In genomic region chr5:135375167-135375566, GRCm38 (mm10) we compare ENCODE assay signal across 13 mouse cellular contexts. TPM values are rescaled to one million over a fixed set of nuclear protein-coding genes. Genes with fewer than 3 reads are reported as not detected.
DNase-seq lines count a peak whose midpoint lies in the region; ATAC-seq and TF ChIP-seq lines count a peak whose summit lies in the region.
"Had no signal": no experiment of that assay in that cellular context is flagged by ENCODE, and none has a peak within 500 bp of the region (broad histone marks: within the 10 kb centered on the region; RNA-seq: fewer than 3 reads in every experiment).

No protein-coding gene starts in this region.

- TF ChIP-seq CTCF in cerebellum, adult 2 months (IDR thresholded peaks at IDR 0.05; ENCODE audit: borderline replicate concordance, insufficient read depth, low read depth, low read length): no peak
- no peak for TF ChIP-seq CTCF in kidney, adult 2 months (conservative IDR thresholded peaks at IDR 0.05; ENCODE audit: insufficient read depth, insufficient read length, low read depth, low read length)
- no peak for TF ChIP-seq CTCF in liver, postnatal 0 days (IDR thresholded peaks at IDR 0.05; ENCODE audit: low read depth)

- no peak overlapping the region for H3K9ac ChIP-seq in liver, postnatal 0 days (replicated peaks)
- H3K9ac ChIP-seq: midbrain, embryonic 15.5 days had no signal

- ATAC-seq in liver, postnatal 0 days: no peak
- ATAC-seq: midbrain, embryonic 15.5 days had no signal

- no peak for TF ChIP-seq POLR2A in cerebellum, adult 2 months (IDR thresholded peaks at IDR 0.05; ENCODE audit: borderline replicate concordance, insufficient read depth, low read length)
- no peak for TF ChIP-seq POLR2A in kidney, adult 2 months (IDR thresholded peaks at IDR 0.05; ENCODE audit: low read depth, low read length)

- H3K27ac ChIP-seq in cerebellum, adult 2 months (ENCODE audit: insufficient read depth, low read length): no peak overlapping the region
- H3K27ac ChIP-seq in kidney, adult 2 months (ENCODE audit: insufficient read depth, low read depth, low read length): no peak overlapping the region
- no peak overlapping the region for H3K27ac ChIP-seq in liver, postnatal 0 days (ENCODE audit: low read depth)
- H3K27ac ChIP-seq: midbrain, embryonic 15.5 days had no signal

- no peaks in the 10 kb centered on the region for H3K9me3 ChIP-seq in liver, postnatal 0 days (ENCODE audit: low read length)
- H3K9me3 ChIP-seq: midbrain, embryonic 15.5 days had no signal

- no peaks in the 10 kb centered on the region; the same call in 1 of the 2 replicates for H3K36me3 ChIP-seq in kidney, adult 2 months (ENCODE audit: control insufficient read depth, insufficient read depth, low read length)
- peaks cover 59% of the 10 kb centered on the region for H3K36me3 ChIP-seq in liver, postnatal 0 days (replicated peaks; ENCODE audit: insufficient read depth, low read length)

- peak; percentile 29 to 40 for DNase-seq in cerebellum, adult 2 months
- DNase-seq in cerebellum, adult 11 months: no peak
- DNase-seq in kidney, adult 2 months: peak; percentile 57
- no peak for DNase-seq in kidney, adult 11 months
- DNase-seq in adrenal gland, postnatal 14 days: peak; percentile 58
- DNase-seq in kidney, postnatal 25 days: peak; percentile 64 to 68
- DNase-seq in embryo, embryonic 10 days (ENCODE audit: low spot score): no peak
- no peak for DNase-seq in liver, postnatal 0 days
- DNase-seq: embryo, embryonic 11 days had no signal

- H3K4me2 ChIP-seq in liver, postnatal 0 days (ENCODE audit: low read depth, low read length): no peak overlapping the region
- H3K4me2 ChIP-seq: midbrain, embryonic 15.5 days had no signal

- H3K4me3 ChIP-seq in cerebellum, adult 2 months (replicated peaks; ENCODE audit: insufficient read depth, low read depth, low read length): no peak overlapping the region
- no peak overlapping the region for H3K4me3 ChIP-seq in kidney, adult 2 months (ENCODE audit: insufficient read depth, low read depth, low read length)
- no peak overlapping the region for H3K4me3 ChIP-seq in liver, postnatal 0 days (ENCODE audit: low read depth, low read length)
- H3K4me3 ChIP-seq: midbrain, embryonic 15.5 days had no signal

- no peak for TF ChIP-seq EP300 in liver, postnatal 0 days (IDR thresholded peaks at IDR 0.05; ENCODE audit: low read depth)

- WGBS in cerebellum, adult 2 months: 28% methylated on average over 8 of the region's 8 CpGs
- 35% methylated on average over 8 of the region's 8 CpGs for WGBS in kidney, adult 2 months
- WGBS in liver, postnatal 0 days (ENCODE audit: insufficient replicate concordance): 82% methylated on average over 8 of the region's 8 CpGs

- no peaks in the 10 kb centered on the region for H3K4me1 ChIP-seq in cerebellum, adult 2 months (ENCODE audit: control insufficient read depth, insufficient read depth, low read length)
- 0 out of 2 replicates have a peak, but pooled peaks cover 3% of the 10 kb centered on the region for H3K4me1 ChIP-seq in kidney, adult 2 months (ENCODE audit: control insufficient read depth, insufficient read depth, low read length)
- peaks cover 7% of the 10 kb centered on the region for H3K4me1 ChIP-seq in liver, postnatal 0 days (ENCODE audit: insufficient read depth)

- H3K27me3 ChIP-seq in cerebellum, adult 2 months (ENCODE audit: control insufficient read depth, insufficient read depth, low read length): no peaks in the 10 kb centered on the region
- H3K27me3 ChIP-seq in kidney, adult 2 months (replicated peaks; ENCODE audit: control insufficient read depth, insufficient read depth, low read length): no peaks in the 10 kb centered on the region
- no peaks in the 10 kb centered on the region for H3K27me3 ChIP-seq in liver, postnatal 0 days (ENCODE audit: insufficient read depth, low read length)
- H3K27me3 ChIP-seq: midbrain, embryonic 15.5 days had no signal

RNA-seq across cellular contexts. Expression of gene Nsun5, which starts 5.4 kb away (rescaled TPM):
- polyA plus RNA-seq in cerebellum, adult 2 months (2012; rRNA removed): 41.8 and 45.6 TPM in 2 replicates
- 23.6 and 27.1 TPM in 2 replicates for polyA plus RNA-seq in kidney, adult 2 months (2012; rRNA removed)
- 15.7 and 22.7 TPM in 2 replicates for total RNA-seq in adrenal gland, postnatal 14 days (2021)
- polyA plus RNA-seq in liver, postnatal 0 days (2015; fragmentation: Nextera tagmentation; extraction: Ambion mirVana): 9.4 and 10.0 TPM in 2 replicates

RNA-seq across cellular contexts. Expression of gene Pom121, which starts 19.2 kb away (rescaled TPM):
- 31.2 and 31.8 TPM in 2 replicates for polyA plus RNA-seq in cerebellum, adult 2 months (2012; rRNA removed)
- 10.1 and 12.6 TPM in 2 replicates for polyA plus RNA-seq in kidney, adult 2 months (2012; rRNA removed)
- total RNA-seq in adrenal gland, postnatal 14 days (2021): 26.0 and 28.2 TPM in 2 replicates
- polyA plus RNA-seq in liver, postnatal 0 days (2015; fragmentation: Nextera tagmentation; extraction: Ambion mirVana): 3.2 and 3.5 TPM in 2 replicates

RNA-seq across cellular contexts. Expression of gene Trim50, which starts 22.1 kb away (rescaled TPM):
- 0.08 TPM in 1 of 2 replicates, not detected in the other for polyA plus RNA-seq in cerebellum, adult 2 months (2012; rRNA removed)
- 0.06 TPM in 1 of 2 replicates, not detected in the other for polyA plus RNA-seq in kidney, adult 2 months (2012; rRNA removed)
- total RNA-seq in adrenal gland, postnatal 14 days (2021): not detected in 2 replicates
- polyA plus RNA-seq in liver, postnatal 0 days (2015; fragmentation: Nextera tagmentation; extraction: Ambion mirVana): not detected in 2 replicates
- polyA plus RNA-seq: C2C12; intestine, embryonic 14.5 days; limb, embryonic 11.5 days; midbrain, embryonic 15.5 days had no signal

RNA-seq across cellular contexts. Expression of gene Fkbp6, which starts 25.3 kb away (rescaled TPM):
- not detected in 2 replicates for polyA plus RNA-seq in cerebellum, adult 2 months (2012; rRNA removed)
- polyA plus RNA-seq in kidney, adult 2 months (2012; rRNA removed): 0.07 and 0.08 TPM in 2 replicates
- not detected in 2 replicates for total RNA-seq in adrenal gland, postnatal 14 days (2021)
- not detected in 2 replicates for polyA plus RNA-seq in liver, postnatal 0 days (2015; fragmentation: Nextera tagmentation; extraction: Ambion mirVana)
- polyA plus RNA-seq: C2C12; midbrain, embryonic 15.5 days had no signal

Comparison
In these comparisons a context has a peak if more than half of its experiments do, and no peak if none do; other contexts are left out.
1. DNase-seq: peak in cerebellum, adult 2 months (2 of 2), kidney, adult 2 months (single experiment), adrenal gland, postnatal 14 days (single experiment) and kidney, postnatal 25 days (2 of 2); none in cerebellum, adult 11 months (single experiment), kidney, adult 11 months (single experiment), embryo, embryonic 10 days (single experiment) and liver, postnatal 0 days (single experiment).